Mouse (Mus musculus): ENCODE data around the gene Naa80. TPM values are rescaled to one million over a fixed set of nuclear protein-coding genes. Genes with fewer than 3 reads are reported as not detected.

The Naa80 gene
- polyA plus RNA-seq, 1 experiment from 2014 or later, result 22.3 TPM

GRCm38 (mm10) chr9:107632478-107632877 lies 53.8 kb downstream of the Naa80 start:
- ATAC-seq (ENCODE audit: low read depth), result no peak
- 50% methylated on average over 6 of the region's 6 CpGs for WGBS

DNA sequence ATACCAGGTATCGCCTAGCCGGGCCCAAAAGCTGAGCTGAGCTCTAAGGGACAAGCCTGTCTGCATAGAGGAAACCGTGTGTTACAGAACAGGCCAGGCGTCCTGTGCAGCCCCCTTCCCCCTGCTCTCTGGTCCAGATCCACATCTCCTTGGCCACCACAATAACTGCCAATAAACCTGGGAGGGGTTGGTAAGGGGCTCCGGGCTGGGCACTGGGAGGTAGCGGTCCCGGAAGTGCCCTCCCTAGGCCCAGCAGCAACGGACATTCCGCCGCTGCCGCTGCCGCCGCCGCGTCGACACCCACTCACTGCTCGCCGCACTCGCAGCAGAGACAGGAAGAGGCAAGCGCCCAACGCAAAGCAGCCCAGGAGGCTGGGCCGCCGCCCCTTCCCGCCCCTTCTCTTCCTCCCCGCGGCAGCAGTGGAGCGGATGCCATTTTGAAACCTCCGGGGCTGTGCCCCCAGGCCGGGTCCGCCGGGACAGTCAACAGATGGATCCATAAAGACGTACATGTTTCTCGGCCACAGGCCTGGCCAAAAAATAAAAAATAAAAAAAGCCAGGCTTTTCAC lies 54.5 kb downstream of the Naa80 start:
- no peaks in the 10 kb centered on the region for H3K27me3 ChIP-seq (ENCODE audit: control insufficient read depth, insufficient read depth, low read depth, low read length)
- H3K4me2 ChIP-seq (ENCODE audit: low read depth, low read length), result peak overlapping the region; percentile 97
- H3K27ac ChIP-seq (ENCODE audit: low read length), result peak overlapping the region; percentile 95
- peak; percentile 67 for ATAC-seq (ENCODE audit: low read depth)
- H3K36me3 ChIP-seq (ENCODE audit: control insufficient read depth, insufficient read depth, low read length), result 0 out of 2 replicates have a peak, but pooled peaks cover 4% of the 10 kb centered on the region
- WGBS, result 1% methylated on average over 30 of the region's 33 CpGs
- peak overlapping the region; percentile 98 for H3K9ac ChIP-seq (ENCODE audit: low read length)
- no peaks in the 10 kb centered on the region for H3K9me3 ChIP-seq (ENCODE audit: control insufficient read depth, low read length)
- H3K4me1 ChIP-seq (replicated peaks; ENCODE audit: control insufficient read depth, insufficient read depth, low read length), result peaks cover 56% of the 10 kb centered on the region
- H3K4me3 ChIP-seq (ENCODE audit: low read length), result peak overlapping the region; percentile 96

More at GRCm38 (mm10) chr9:107632478-107632877, 53.8 kb downstream of the Naa80 start:
- H3K9ac ChIP-seq (ENCODE audit: low read length), result peak overlapping the region; percentile 98
- H3K27me3 ChIP-seq (ENCODE audit: control insufficient read depth, insufficient read depth, low read depth, low read length), result no peaks in the 10 kb centered on the region
- peak overlapping the region; percentile 97 for H3K4me2 ChIP-seq (ENCODE audit: low read depth, low read length)
- H3K4me1 ChIP-seq (replicated peaks; ENCODE audit: control insufficient read depth, insufficient read depth, low read length), result peaks cover 63% of the 10 kb centered on the region
- peak overlapping the region; percentile 95 for H3K27ac ChIP-seq (ENCODE audit: low read length)
- H3K36me3 ChIP-seq (ENCODE audit: control insufficient read depth, insufficient read depth, low read length), result 0 out of 2 replicates have a peak, but pooled peaks cover 4% of the 10 kb centered on the region
- no peaks in the 10 kb centered on the region for H3K9me3 ChIP-seq (ENCODE audit: control insufficient read depth, low read length)
- peak overlapping the region; percentile 96 for H3K4me3 ChIP-seq (ENCODE audit: low read length)

Other genes starting within 250 kb of the Naa80 start
- gene Hemk1, start 240.5 kb upstream of the Naa80 start, polyA plus RNA-seq (2015; fragmentation: Nextera tagmentation; extraction: Ambion mirVana), result 11.5 and 12.4 TPM in 2 replicates
- gene 6430571L13Rik, start 238.3 kb upstream of the Naa80 start, polyA plus RNA-seq (2015; fragmentation: Nextera tagmentation; extraction: Ambion mirVana), result 0.83 and 0.85 TPM in 2 replicates
- gene Cacna2d2, start 179.3 kb upstream of the Naa80 start, polyA plus RNA-seq (2015; fragmentation: Nextera tagmentation; extraction: Ambion mirVana), result 0.38 and 0.60 TPM in 2 replicates
- gene Tmem115, start 44.9 kb upstream of the Naa80 start, polyA plus RNA-seq (2015; fragmentation: Nextera tagmentation; extraction: Ambion mirVana), result 39.0 and 39.4 TPM in 2 replicates
- gene Cyb561d2, start 36.7 kb upstream of the Naa80 start, polyA plus RNA-seq (2015; fragmentation: Nextera tagmentation; extraction: Ambion mirVana), result 27.6 and 32.9 TPM in 2 replicates
- 41.9 and 43.7 TPM in 2 replicates for gene Nprl2, start 36.7 kb upstream of the Naa80 start, polyA plus RNA-seq (2015; fragmentation: Nextera tagmentation; extraction: Ambion mirVana)
- gene Zmynd10, start 31.6 kb upstream of the Naa80 start, polyA plus RNA-seq (2015; fragmentation: Nextera tagmentation; extraction: Ambion mirVana), result 16.7 and 19.7 TPM in 2 replicates
- gene Rassf1, start 27.3 kb upstream of the Naa80 start, polyA plus RNA-seq (2015; fragmentation: Nextera tagmentation; extraction: Ambion mirVana), result 55.4 and 58.5 TPM in 2 replicates
- 35.6 and 41.6 TPM in 2 replicates for gene Tusc2, start 15.6 kb upstream of the Naa80 start, polyA plus RNA-seq (2015; fragmentation: Nextera tagmentation; extraction: Ambion mirVana)
- 101 and 102 TPM in 2 replicates for gene Hyal2, start 10.9 kb upstream of the Naa80 start, polyA plus RNA-seq (2015; fragmentation: Nextera tagmentation; extraction: Ambion mirVana)
- 10.1 and 13.8 TPM in 2 replicates for gene Hyal1, start 2.0 kb upstream of the Naa80 start, polyA plus RNA-seq (2015; fragmentation: Nextera tagmentation; extraction: Ambion mirVana)
- 0.97 and 1.6 TPM in 2 replicates for gene Hyal3, start 1.9 kb downstream of the Naa80 start, polyA plus RNA-seq (2015; fragmentation: Nextera tagmentation; extraction: Ambion mirVana)
- 44.1 and 51.9 TPM in 2 replicates for gene Ifrd2, start 8.8 kb downstream of the Naa80 start, polyA plus RNA-seq (2015; fragmentation: Nextera tagmentation; extraction: Ambion mirVana)
- gene Sema3b, start 30.3 kb downstream of the Naa80 start, polyA plus RNA-seq (2015; fragmentation: Nextera tagmentation; extraction: Ambion mirVana), result 11.8 and 12.5 TPM in 2 replicates
- 457 and 458 TPM in 2 replicates for gene Gnai2, start 56.5 kb downstream of the Naa80 start, polyA plus RNA-seq (2015; fragmentation: Nextera tagmentation; extraction: Ambion mirVana)
- gene Slc38a3, start 90.6 kb downstream of the Naa80 start, polyA plus RNA-seq (2015; fragmentation: Nextera tagmentation; extraction: Ambion mirVana), result 4.5 and 5.4 TPM in 2 replicates
- 0.65 and 1.2 TPM in 2 replicates for gene Gnat1, start 100.8 kb downstream of the Naa80 start, polyA plus RNA-seq (2015; fragmentation: Nextera tagmentation; extraction: Ambion mirVana)
- gene Sema3f, start 131.6 kb downstream of the Naa80 start, polyA plus RNA-seq (2015; fragmentation: Nextera tagmentation; extraction: Ambion mirVana), result 10.4 and 11.8 TPM in 2 replicates
- gene Rbm5, start 192.1 kb downstream of the Naa80 start, polyA plus RNA-seq (2015; fragmentation: Nextera tagmentation; extraction: Ambion mirVana), result 212 and 220 TPM in 2 replicates